In genomic region chr12:53321944-53322343, GRCm38 (mm10) we compare ENCODE assay signal across 28 mouse cellular contexts.
DNase-seq lines count a peak whose midpoint lies in the region; ATAC-seq lines count a peak whose summit lies in the region.
"Had no signal": no experiment of that assay in that cellular context is flagged by ENCODE, and none has a peak within 500 bp of the region (broad histone marks: within the 10 kb centered on the region; RNA-seq: fewer than 3 reads in every experiment).

No protein-coding gene starts in this region.

- peak; percentile 4 for DNase-seq in limb, embryonic 11.5 days (ENCODE audit: low spot score)
- no peak for DNase-seq in limb, embryonic 10.5 days (ENCODE audit: low spot score)
- no peak for DNase-seq in midbrain, embryonic 14.5 days
- peak; percentile 59 for DNase-seq in retina, embryonic 14.5 days (ENCODE audit: low spot score)
- DNase-seq: adrenal gland, postnatal 10 days; adrenal gland, postnatal 36 days; cerebellum, adult 11 months; cerebellum, adult 8-10 months; cerebellum, postnatal 10 days; cerebellum, postnatal 36 days; embryo, embryonic 11 days; gastrocnemius, postnatal 10 days; gastrocnemius, postnatal 36 days; heart, adult 2 months; heart, postnatal 14 days; heart, postnatal 4 days had no signal

- WGBS in forebrain, embryonic 13.5 days = 16% methylated on average over 2 of the region's 2 CpGs
- 19% methylated on average over 2 of the region's 2 CpGs for WGBS in forebrain, embryonic 16.5 days
- 87% methylated on average over 2 of the region's 2 CpGs for WGBS in limb, embryonic 11.5 days
- WGBS in limb, embryonic 10.5 days = 83% methylated on average over 2 of the region's 2 CpGs
- WGBS in midbrain, embryonic 14.5 days = 30% methylated on average over 2 of the region's 2 CpGs
- 34% methylated on average over 2 of the region's 2 CpGs for WGBS in midbrain, embryonic 15.5 days
- WGBS in kidney, embryonic 14.5 days = 75% methylated on average over 2 of the region's 2 CpGs

- H3K27ac ChIP-seq in forebrain, embryonic 13.5 days = no peak overlapping the region
- no peak overlapping the region for H3K27ac ChIP-seq in forebrain, embryonic 16.5 days (ENCODE audit: low read length)
- H3K27ac ChIP-seq in limb, embryonic 11.5 days (replicated peaks; ENCODE audit: low read depth, low read length) = no peak overlapping the region
- no peak overlapping the region for H3K27ac ChIP-seq in limb, embryonic 10.5 days
- H3K27ac ChIP-seq in midbrain, embryonic 14.5 days (replicated peaks; ENCODE audit: low read depth, low read length) = 0 out of 2 replicates have a peak overlapping the region, but pooled peaks have one; percentile 13
- no peak overlapping the region for H3K27ac ChIP-seq in midbrain, embryonic 15.5 days
- H3K27ac ChIP-seq in kidney, embryonic 14.5 days (ENCODE audit: low read depth, low read length) = no peak overlapping the region
- H3K27ac ChIP-seq: embryonic facial prominence, embryonic 10.5 days; embryonic facial prominence, embryonic 13.5 days; forebrain, embryonic 15.5 days; heart, adult 2 months; heart, embryonic 10.5 days; heart, embryonic 13.5 days had no signal

- no peaks in the 10 kb centered on the region for H3K9me3 ChIP-seq in forebrain, embryonic 13.5 days (replicated peaks)
- no peaks in the 10 kb centered on the region for H3K9me3 ChIP-seq in forebrain, embryonic 16.5 days (ENCODE audit: control insufficient read depth, low read length)
- H3K9me3 ChIP-seq in limb, embryonic 11.5 days (ENCODE audit: control insufficient read depth, low read length) = no peaks in the 10 kb centered on the region
- no peaks in the 10 kb centered on the region for H3K9me3 ChIP-seq in limb, embryonic 10.5 days (replicated peaks)
- H3K9me3 ChIP-seq in midbrain, embryonic 14.5 days (ENCODE audit: control insufficient read depth, low read length) = no peaks in the 10 kb centered on the region
- no peaks in the 10 kb centered on the region for H3K9me3 ChIP-seq in midbrain, embryonic 15.5 days
- no peaks in the 10 kb centered on the region for H3K9me3 ChIP-seq in kidney, embryonic 14.5 days (ENCODE audit: control insufficient read depth, low read length)
- H3K9me3 ChIP-seq: embryonic facial prominence, embryonic 10.5 days; embryonic facial prominence, embryonic 13.5 days; forebrain, embryonic 15.5 days; heart, embryonic 10.5 days; heart, embryonic 13.5 days had no signal

- peaks cover 31% of the 10 kb centered on the region for H3K4me1 ChIP-seq in forebrain, embryonic 13.5 days
- H3K4me1 ChIP-seq in forebrain, embryonic 16.5 days (replicated peaks; ENCODE audit: control insufficient read depth, insufficient read depth, low read length) = peaks cover 10% of the 10 kb centered on the region
- H3K4me1 ChIP-seq in limb, embryonic 11.5 days (ENCODE audit: control insufficient read depth, insufficient read depth, low read length) = no peaks in the 10 kb centered on the region
- peaks cover 6% of the 10 kb centered on the region for H3K4me1 ChIP-seq in limb, embryonic 10.5 days
- H3K4me1 ChIP-seq in midbrain, embryonic 14.5 days (ENCODE audit: control insufficient read depth, insufficient read depth, low read length) = peaks cover 6% of the 10 kb centered on the region
- H3K4me1 ChIP-seq in midbrain, embryonic 15.5 days = peaks cover 11% of the 10 kb centered on the region
- no peaks in the 10 kb centered on the region for H3K4me1 ChIP-seq in kidney, embryonic 14.5 days (ENCODE audit: control insufficient read depth, insufficient read depth, low read length)
- H3K4me1 ChIP-seq: heart, embryonic 13.5 days had no signal

- no peaks in the 10 kb centered on the region for H3K36me3 ChIP-seq in forebrain, embryonic 13.5 days (ENCODE audit: poor library complexity, severe bottlenecking)
- H3K36me3 ChIP-seq in forebrain, embryonic 16.5 days (ENCODE audit: control insufficient read depth, insufficient read depth) = no peaks in the 10 kb centered on the region
- H3K36me3 ChIP-seq in limb, embryonic 11.5 days (ENCODE audit: control insufficient read depth, insufficient read depth, low read length) = no peaks in the 10 kb centered on the region
- H3K36me3 ChIP-seq in limb, embryonic 10.5 days = no peaks in the 10 kb centered on the region
- H3K36me3 ChIP-seq in midbrain, embryonic 14.5 days (ENCODE audit: control insufficient read depth, insufficient read depth, low read length) = no peaks in the 10 kb centered on the region
- H3K36me3 ChIP-seq in midbrain, embryonic 15.5 days (replicated peaks) = no peaks in the 10 kb centered on the region
- no peaks in the 10 kb centered on the region for H3K36me3 ChIP-seq in kidney, embryonic 14.5 days (ENCODE audit: control insufficient read depth, insufficient read depth, low read length)
- H3K36me3 ChIP-seq: embryonic facial prominence, embryonic 10.5 days; embryonic facial prominence, embryonic 13.5 days; forebrain, embryonic 15.5 days; heart, embryonic 10.5 days; heart, embryonic 13.5 days had no signal

- no peak overlapping the region for H3K9ac ChIP-seq in forebrain, embryonic 13.5 days
- no peak overlapping the region for H3K9ac ChIP-seq in forebrain, embryonic 16.5 days (replicated peaks; ENCODE audit: low read depth, low read length)
- H3K9ac ChIP-seq in limb, embryonic 11.5 days (ENCODE audit: low read length) = no peak overlapping the region
- H3K9ac ChIP-seq in midbrain, embryonic 14.5 days (replicated peaks; ENCODE audit: low read length) = no peak overlapping the region
- no peak overlapping the region for H3K9ac ChIP-seq in midbrain, embryonic 15.5 days
- H3K9ac ChIP-seq in kidney, embryonic 14.5 days (ENCODE audit: low read depth, low read length) = no peak overlapping the region
- H3K9ac ChIP-seq: embryonic facial prominence, embryonic 13.5 days; forebrain, embryonic 15.5 days; heart, embryonic 13.5 days had no signal

- no peak overlapping the region for H3K4me2 ChIP-seq in forebrain, embryonic 13.5 days
- no peak overlapping the region for H3K4me2 ChIP-seq in forebrain, embryonic 16.5 days (ENCODE audit: low read length)
- H3K4me2 ChIP-seq in limb, embryonic 11.5 days (ENCODE audit: low read depth, severe bottlenecking) = no peak overlapping the region
- no peak overlapping the region for H3K4me2 ChIP-seq in midbrain, embryonic 14.5 days (ENCODE audit: low read length)
- H3K4me2 ChIP-seq in midbrain, embryonic 15.5 days = no peak overlapping the region
- no peak overlapping the region for H3K4me2 ChIP-seq in kidney, embryonic 14.5 days (replicated peaks; ENCODE audit: low read depth, low read length)
- H3K4me2 ChIP-seq: embryonic facial prominence, embryonic 13.5 days; forebrain, embryonic 15.5 days; heart, embryonic 13.5 days had no signal

- no peaks in the 10 kb centered on the region for H3K27me3 ChIP-seq in forebrain, embryonic 13.5 days
- 0 out of 2 replicates have a peak, but pooled peaks cover 2% of the 10 kb centered on the region for H3K27me3 ChIP-seq in forebrain, embryonic 16.5 days (replicated peaks; ENCODE audit: control insufficient read depth, insufficient read depth, low read length)
- no peaks in the 10 kb centered on the region for H3K27me3 ChIP-seq in limb, embryonic 11.5 days (ENCODE audit: control insufficient read depth, insufficient read depth, low read length)
- H3K27me3 ChIP-seq in limb, embryonic 10.5 days (ENCODE audit: low read depth, poor library complexity, severe bottlenecking) = no peaks in the 10 kb centered on the region
- no peaks in the 10 kb centered on the region for H3K27me3 ChIP-seq in midbrain, embryonic 14.5 days (ENCODE audit: control insufficient read depth, insufficient read depth, low read length)
- H3K27me3 ChIP-seq in midbrain, embryonic 15.5 days (replicated peaks) = no peaks in the 10 kb centered on the region
- H3K27me3 ChIP-seq in kidney, embryonic 14.5 days (ENCODE audit: control insufficient read depth, insufficient read depth, low read length) = no peaks in the 10 kb centered on the region
- H3K27me3 ChIP-seq: embryonic facial prominence, embryonic 13.5 days; forebrain, embryonic 15.5 days; heart, embryonic 13.5 days; Patski had no signal

- H3K4me3 ChIP-seq in forebrain, embryonic 13.5 days = no peak overlapping the region
- no peak overlapping the region for H3K4me3 ChIP-seq in forebrain, embryonic 16.5 days (replicated peaks; ENCODE audit: low read length)
- H3K4me3 ChIP-seq in limb, embryonic 11.5 days (ENCODE audit: low read depth, low read length) = no peak overlapping the region
- H3K4me3 ChIP-seq in limb, embryonic 10.5 days = no peak overlapping the region
- H3K4me3 ChIP-seq in midbrain, embryonic 14.5 days (replicated peaks; ENCODE audit: low read depth, low read length) = no peak overlapping the region
- no peak overlapping the region for H3K4me3 ChIP-seq in midbrain, embryonic 15.5 days
- no peak overlapping the region for H3K4me3 ChIP-seq in kidney, embryonic 14.5 days (ENCODE audit: low read length)
- H3K4me3 ChIP-seq: embryonic facial prominence, embryonic 10.5 days; embryonic facial prominence, embryonic 13.5 days; erythroblast, embryonic 14.5 days; forebrain, embryonic 15.5 days; heart, adult 2 months; heart, embryonic 10.5 days; heart, embryonic 13.5 days had no signal

- ATAC-seq in forebrain, embryonic 13.5 days = peak; percentile 30; the same call in 1 of the 2 replicates
- no peak for ATAC-seq in forebrain, embryonic 16.5 days
- ATAC-seq in limb, embryonic 11.5 days (ENCODE audit: insufficient number of reproducible peaks, low FRiP score, low TSS enrichment, low read depth) = no peak
- no peak for ATAC-seq in midbrain, embryonic 14.5 days (ENCODE audit: low FRiP score, low TSS enrichment)
- no peak for ATAC-seq in midbrain, embryonic 15.5 days (replicated peaks)
- ATAC-seq in kidney, embryonic 14.5 days (ENCODE audit: low FRiP score, low TSS enrichment) = no peak
- ATAC-seq: forebrain, embryonic 15.5 days; hindbrain, embryonic 16.5 days; Patski had no signal

Comparison
In these comparisons a context has a peak if more than half of its experiments do, and no peak if none do; other contexts are left out.
1. DNase-seq: peak in limb, embryonic 11.5 days (single experiment) and retina, embryonic 14.5 days (single experiment); none in limb, embryonic 10.5 days (single experiment) and midbrain, embryonic 14.5 days (single experiment).